Mouse (Mus musculus) CD4-positive helper T cell, adult 2 months (primary cell): ENCODE data around the gene Arap2.
A peak's percentile ranks its signal among the peaks of the same experiment; 100 is the strongest.

ENCODE experiments used
- DNase-seq: peaks from one replicate; pipeline ENCODE4 v3.0.0-alpha.2; 2012; ENCODE audit warnings: low read depth, missing footprints, low spot score

The Arap2 gene

DNA sequence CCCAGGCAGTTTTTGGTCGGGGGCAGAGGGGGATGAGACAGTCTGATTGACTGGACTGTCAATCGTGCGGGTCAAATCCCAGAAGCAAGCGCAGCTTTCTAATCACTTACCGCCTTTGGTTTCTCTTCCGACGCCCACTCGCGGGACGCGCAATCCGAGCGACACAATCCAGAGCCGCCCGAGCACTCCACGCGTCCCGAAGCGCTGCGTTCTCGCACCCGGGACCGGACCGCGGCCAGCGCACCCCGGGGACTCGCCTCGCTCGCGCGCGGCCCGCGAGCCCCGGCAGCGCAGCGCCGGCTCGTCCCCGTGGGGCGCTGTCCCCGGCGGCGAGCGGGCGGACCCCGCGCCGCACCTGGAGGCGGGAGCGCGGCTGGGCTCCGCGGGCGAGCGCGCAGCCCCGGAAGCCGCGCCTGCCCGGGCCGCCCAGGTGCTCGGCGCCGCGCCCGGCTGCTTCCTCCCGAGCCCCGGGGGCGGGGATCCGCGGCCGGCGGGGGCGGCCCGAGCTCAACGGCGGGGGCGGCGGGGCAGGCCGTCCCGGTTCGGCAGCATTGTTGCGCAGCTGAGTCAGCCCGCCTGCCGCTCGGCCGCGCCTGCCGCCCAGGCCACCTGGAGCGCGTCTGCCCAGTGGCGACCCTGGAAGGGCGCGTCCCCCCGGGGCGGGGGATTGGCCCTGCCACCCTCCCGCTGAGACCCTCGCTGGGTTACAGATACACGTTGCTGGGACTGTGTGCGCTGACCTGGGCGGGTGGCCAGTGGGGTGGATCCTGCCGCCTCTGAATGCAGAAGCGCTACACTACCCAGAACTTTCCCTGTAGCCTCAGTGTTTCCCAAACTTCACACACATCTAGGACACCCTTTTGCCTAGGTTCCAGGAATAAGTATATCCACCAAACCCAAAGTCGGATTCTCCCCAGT, at the start of gene Arap2:
Gene Arap2 (minus strand): TSS at position 376 of the 918 bp plus-strand sequence.
- DNase-seq = peak; percentile 82

- DNase-seq = peak; percentile 86
Observed at GRCm38 (mm10) chr5:62815741-62816140, 49.8 kb upstream of the Arap2 start.

DNA sequence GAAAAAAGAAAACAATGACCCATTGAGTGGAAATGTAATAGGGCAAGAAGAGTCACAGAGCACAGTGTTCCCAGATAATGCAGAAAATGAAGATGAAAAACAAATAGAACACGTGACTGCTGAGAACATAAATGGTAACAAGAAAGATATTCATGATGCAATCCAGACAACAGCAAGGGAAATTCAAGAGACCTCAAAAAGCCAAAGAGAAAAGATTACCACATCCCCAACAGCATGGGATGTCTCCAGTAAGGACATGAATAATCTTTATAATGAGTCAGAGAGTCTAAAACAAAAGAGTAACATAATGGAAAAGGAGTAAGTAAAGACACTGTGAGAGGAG, 48.1 kb upstream of the Arap2 start:
- no peak for DNase-seq

DNA sequence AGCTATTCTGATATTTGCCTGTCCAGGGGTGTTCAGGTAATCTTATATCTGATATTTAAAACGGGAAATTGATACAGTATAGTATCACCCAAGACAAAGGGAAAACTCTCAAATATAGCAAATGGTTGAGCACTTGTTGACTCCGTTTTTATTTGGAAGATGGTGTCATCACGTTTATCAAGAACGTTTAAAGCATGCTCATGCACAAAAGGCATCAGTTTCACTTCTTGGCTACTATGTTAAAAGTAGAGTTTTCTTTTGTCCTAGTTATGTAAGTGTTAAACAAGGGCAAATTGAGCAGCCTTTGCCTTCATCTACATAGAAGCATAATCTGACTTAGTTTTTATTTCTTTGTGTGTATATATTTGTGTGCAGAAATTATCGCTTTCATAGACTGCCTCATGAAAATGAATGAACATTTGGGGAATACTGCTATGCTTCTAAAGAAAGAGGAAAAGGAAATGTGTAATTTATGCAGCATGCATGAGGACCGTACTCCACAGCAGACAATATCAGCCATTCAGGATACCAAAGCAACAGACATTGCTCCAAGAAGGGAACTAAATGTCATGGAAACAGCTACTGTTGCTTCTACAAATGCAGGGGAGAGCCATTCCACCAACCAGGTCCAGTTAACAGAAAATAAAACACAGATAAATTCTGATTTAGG, 47.6 kb upstream of the Arap2 start, which contains the start of gene Dthd1:
Gene Dthd1 (plus strand): TSS at position 422 of the 670 bp plus-strand sequence.
- no peak for DNase-seq

DNA sequence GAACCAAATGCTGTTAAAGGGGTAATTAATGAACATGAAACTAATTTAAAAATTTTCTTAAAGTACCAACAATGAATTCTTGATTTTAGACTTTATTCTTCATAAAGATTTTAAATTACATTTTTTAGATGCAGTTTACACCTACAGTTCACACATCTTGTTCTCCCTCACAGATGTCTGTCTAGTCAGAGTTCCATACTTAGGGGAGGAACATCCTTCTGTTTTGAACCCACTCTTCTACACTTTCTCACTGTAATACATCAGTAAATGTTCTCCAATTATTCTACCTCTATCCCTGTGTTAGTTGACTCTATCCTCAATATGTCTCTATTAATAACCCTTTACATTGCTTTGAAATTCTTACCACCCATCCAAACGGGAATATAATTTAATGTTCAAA, 26.8 kb upstream of the Arap2 start:
- no peak for DNase-seq

GRCm38 (mm10) chr5:62790921-62791564, 25.1 kb upstream of the Arap2 start:
- peak; percentile 80 for DNase-seq

DNA sequence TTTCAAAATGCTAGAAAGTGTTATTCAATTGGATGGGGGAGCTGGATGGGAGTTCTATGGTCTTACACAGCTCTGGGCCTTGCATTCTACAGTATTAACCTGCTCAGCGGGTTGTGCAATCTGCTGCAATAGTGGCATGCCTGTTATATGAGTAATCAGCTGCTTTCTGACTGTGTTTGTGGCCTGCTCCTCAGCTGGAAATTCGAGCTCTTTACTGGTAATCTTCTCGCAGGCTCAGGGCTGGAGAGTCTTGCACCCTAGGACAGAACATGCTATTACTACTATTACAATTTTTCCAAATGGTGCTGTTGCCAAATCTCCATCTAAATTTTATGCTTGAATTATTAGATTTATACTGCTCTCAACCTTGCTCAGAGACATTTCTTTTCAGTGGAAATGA, 20.9 kb upstream of the Arap2 start:
- no peak for DNase-seq

DNA sequence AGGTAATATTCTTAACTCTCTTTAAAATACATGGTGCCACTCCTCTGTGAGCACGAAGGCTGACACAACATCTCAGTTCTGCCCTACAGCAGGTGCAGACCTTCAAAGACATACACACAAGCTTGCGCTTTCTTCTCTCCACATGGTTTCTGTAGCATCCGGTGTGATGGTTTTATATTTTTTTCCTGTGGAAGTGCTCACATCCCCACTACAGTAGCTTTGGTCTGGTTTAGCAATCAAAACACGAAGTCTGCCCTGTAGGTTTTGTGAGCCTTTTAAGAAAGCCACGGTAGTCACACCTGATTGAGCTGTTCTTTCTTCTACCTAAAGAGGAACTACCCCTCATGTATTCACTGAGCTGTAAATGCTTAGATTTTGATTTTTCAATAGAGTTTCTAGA, 12.7 kb upstream of the Arap2 start:
- peak; percentile 85 for DNase-seq

DNA sequence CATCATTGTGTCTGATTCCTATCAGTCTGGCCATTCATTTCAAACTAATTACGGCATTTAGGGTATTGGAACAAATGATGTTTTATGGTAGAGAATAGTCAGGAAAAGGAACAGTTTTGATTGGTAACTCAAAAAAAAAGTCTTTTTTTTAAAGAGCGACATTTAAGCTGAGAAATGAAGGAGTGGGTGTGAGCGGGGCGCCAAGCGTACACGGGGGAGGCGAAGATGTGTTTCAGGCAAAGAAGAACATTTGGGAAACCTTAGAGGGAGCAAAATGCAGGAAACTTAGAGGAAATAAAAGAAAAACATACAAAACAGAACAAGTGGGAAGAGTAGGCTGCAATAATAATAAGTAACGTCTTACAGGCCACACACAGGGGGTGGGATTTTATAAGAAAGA, 11.8 kb upstream of the Arap2 start:
- no peak for DNase-seq

- no peak for DNase-seq
Observed at GRCm38 (mm10) chr5:62771775-62772599, 6.0 kb upstream of the Arap2 start.

DNA sequence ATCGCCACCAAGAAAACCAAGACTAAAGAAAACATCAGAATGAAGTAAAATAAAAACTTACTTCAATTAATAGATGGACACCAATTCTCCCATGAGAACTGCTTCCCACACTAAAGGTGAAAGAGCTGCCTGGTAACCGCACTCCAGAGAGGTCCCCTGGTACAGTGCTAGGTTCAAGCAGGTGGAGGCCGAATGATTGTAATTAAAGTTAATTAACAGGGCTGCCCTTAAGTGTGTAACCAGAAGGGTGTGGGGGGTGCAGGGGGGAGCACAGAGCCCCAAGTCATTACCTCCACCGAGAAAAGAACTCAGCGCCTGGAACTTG, 538 bp downstream of the Arap2 start:
- no peak for DNase-seq

DNA sequence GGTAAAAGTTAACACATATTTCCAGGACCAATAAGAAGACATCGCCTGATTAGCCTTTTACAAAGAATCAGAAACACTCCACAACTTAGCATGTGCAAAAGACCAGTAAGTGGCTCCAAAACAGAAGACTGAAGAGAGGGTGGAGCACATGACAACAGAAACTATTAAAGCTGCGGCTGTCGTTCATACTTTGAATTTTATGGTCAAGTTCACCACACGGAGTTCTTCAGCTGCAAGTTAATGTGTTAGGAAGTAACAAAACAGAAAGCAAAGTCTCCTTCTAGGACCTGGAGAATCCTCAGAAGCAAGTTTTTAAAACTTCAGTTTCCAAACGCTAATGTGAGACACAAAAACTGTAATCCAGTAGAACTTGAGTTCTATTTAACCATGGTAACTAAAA, 1.8 kb downstream of the Arap2 start:
- no peak for DNase-seq

GRCm38 (mm10) chr5:62763046-62763445, 2.9 kb downstream of the Arap2 start:
- peak; percentile 47 for DNase-seq

- DNase-seq = no peak
Observed at GRCm38 (mm10) chr5:62762298-62762960, 3.5 kb downstream of the Arap2 start.

GRCm38 (mm10) chr5:62760791-62761504, 5.0 kb downstream of the Arap2 start:
- DNase-seq = no peak

DNA sequence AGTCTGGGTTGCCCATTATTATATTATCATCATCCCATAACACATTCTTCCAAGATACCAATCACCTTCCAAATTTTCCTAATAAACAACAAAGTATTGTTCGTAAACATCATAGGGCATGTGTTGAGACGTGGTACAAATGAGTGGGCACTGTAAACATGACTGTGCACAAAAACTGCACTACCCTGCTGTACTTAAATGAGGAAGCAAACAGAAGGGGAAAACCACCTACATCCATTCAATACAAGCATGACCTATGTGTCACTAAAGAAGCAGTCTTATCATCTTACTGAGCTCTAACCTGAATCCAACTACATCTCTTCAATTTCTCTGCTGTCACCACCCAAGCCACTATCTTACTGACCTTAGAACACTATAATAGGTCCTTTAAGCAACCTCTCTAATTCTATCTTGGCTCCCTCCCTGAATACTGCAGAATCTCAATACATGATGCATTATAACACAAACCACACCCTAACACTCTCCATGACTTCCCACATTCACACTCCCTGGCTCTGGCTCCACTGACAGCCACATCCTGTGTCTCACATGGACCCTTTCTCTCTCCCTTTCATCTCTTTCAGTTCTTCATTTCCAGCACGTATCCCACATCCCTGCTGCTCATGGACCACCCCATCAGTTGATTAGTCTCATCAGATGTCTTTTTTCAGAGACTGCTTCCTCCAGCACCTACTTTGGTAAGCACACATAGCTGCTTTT, 10.0 kb downstream of the Arap2 start:
- no peak for DNase-seq

- DNase-seq = peak; percentile 53
Observed at GRCm38 (mm10) chr5:62752934-62753333, 13.0 kb downstream of the Arap2 start.

GRCm38 (mm10) chr5:62751692-62752091, 14.3 kb downstream of the Arap2 start:
- peak; percentile 82 for DNase-seq

GRCm38 (mm10) chr5:62748168-62748567, 17.8 kb downstream of the Arap2 start:
- no peak for DNase-seq
